Mouse (Mus musculus) urinary bladder, postnatal 25 days (tissue): Measurements from ENCODE around the gene Rerg.

ENCODE experiments used
- DNase-seq: peaks from one replicate; pipeline ENCODE4 v3.0.0; 2022; ENCODE audit warnings: low spot score

The Rerg gene

DNA sequence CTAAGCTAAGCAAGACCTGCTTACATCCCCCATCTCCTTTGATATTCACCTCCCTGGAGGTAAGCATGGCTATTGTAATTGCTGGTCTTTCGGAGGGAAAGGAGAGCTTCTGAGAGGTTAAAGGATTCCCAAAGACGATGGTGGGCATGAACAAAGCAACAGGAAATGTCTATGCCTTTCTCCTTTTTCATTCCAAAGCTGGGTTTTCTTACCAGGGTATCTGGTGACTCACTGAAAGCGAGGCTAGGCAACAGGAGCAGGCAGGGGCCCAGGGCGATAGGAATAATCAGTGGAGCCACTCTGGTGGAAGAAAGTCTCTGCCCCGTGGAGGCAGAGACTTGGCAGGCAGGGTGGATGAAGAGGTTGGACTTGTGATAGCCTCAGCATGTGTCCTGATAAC, at the start of gene Rerg:
Gene Rerg, minus strand, starts transcription at position 272 of the 400 bp plus-strand sequence.
- no peak for DNase-seq

DNA sequence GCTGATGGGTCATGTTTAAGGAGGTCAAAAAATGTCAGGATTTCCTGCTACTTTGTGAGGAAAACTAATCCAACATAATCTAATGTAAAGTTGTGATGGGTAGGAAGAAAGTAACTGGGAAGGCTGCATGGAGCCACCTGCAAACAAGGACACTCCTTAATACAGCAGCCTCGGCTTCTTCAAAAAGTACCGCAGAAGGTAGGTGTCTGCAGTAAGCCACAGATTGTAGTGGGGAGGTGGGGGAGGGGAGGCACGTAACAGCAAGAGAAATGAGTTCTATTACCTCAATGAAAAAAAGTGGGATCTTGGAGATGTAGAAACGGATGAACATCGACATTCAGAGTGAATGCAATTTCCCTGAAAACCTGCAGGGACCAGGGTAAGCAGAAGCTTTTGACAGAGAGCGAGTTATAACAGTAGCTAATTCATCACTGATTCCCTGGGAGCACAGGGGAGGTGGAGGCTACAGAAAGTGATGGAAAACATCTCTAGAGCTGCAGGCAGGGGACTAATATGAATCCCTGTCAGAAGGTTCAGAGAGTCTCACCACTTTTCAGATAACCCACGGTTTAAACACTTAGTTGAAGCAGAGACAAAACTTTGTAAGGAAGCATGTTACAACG, 47.7 kb upstream of the Rerg start:
- DNase-seq = no peak

DNA sequence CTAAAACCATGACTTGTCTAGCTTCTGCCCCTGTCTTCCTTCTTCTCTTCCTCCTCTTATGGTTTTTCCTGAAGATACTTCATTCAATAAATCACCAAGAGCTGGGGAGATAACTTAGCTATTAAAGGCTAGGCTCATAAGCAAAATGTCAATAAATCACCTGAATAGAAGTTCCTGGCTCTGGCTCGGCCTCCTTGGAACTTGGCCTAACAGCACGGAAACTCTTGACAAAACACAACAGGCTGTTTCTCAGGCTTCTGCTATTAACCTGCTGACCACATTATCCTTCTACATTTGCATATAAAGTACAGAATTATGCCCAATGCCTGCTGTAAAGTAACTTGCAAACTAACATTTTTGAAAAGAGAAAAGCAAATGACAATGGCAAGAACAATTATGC, 41.1 kb upstream of the Rerg start:
- DNase-seq = no peak

- DNase-seq = no peak
Measured at GRCm38 (mm10) chr6:137210991-137211390, 40.7 kb upstream of the Rerg start.

GRCm38 (mm10) chr6:137209992-137210391, 39.7 kb upstream of the Rerg start:
- DNase-seq = peak; percentile 17

GRCm38 (mm10) chr6:137207126-137207525, 36.8 kb upstream of the Rerg start:
- no peak for DNase-seq

DNA sequence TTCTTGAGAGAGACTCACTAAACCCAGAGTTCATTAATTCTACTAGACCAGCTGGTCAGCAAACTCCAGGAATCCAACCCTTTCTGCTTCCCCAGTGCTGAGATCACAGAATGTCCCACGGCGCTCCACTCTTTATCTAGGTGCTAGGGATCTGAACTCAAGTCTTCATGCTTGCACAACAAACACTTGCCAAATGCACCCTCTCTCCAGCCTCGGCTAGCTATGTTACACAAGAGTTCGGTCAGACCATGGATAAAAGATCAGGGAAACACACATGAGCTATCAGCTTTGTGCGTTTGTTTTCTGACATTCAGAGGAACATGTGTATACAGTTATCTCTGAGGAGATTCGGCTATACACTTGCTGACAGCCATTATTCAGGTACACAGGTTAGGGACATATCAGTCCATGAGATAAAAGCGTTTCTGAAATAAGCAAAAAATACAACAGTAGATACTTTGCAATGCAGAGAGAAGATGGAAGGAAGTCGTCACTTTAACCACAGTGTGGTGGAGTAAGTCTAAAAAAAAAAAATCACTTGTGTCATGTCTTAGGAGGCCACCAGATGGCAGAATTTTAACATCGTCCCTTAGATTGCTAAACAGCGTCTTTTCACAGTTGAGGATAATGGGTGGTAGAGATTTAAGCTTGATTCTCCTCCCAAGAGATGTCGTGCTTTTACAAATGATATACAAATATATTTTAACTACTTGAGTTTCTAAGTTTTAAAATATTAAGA, 35.5 kb upstream of the Rerg start:
- no peak for DNase-seq

DNA sequence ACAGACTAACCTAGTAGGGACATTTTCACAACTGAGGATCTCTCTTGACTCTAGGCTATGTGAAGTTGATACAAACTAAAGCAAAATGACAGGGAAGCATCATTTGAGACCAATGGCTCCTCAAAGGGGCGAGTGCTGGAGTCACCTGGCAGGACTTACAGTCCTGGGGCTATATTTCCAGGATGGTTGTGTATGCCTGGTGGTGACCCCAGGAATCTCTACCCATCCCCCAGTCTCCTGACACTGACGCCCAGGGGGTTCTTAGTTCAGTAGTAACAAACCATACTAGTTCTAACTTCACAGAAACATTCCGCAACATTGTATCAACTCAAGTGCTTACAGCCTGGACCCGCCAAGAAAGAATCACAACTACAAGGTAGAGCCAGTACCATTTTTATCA, 32.4 kb upstream of the Rerg start:
- no peak for DNase-seq

- DNase-seq = no peak
Measured at GRCm38 (mm10) chr6:137201578-137201977, 31.3 kb upstream of the Rerg start.

DNA sequence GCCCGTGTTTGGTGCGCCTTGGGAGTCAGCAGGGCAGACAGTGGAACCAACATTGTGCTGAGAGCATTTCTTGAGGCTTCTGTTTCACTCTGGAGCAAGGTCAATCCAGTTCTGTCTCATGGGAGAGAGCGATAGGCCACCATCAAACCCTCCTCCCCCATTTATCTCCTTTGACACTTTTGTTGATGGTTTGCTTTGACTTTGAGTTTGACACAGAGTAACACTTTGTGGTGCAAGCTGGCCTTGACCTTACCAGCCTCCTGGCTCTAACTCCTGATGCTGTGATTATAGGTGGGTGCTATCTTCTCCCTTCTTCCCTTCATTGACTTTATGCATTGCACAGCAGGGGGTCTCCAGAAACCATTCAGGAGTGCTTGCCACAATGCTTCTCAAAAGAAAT, 30.9 kb upstream of the Rerg start:
- no peak for DNase-seq

- DNase-seq = no peak
Measured at GRCm38 (mm10) chr6:137192063-137192462, 21.8 kb upstream of the Rerg start.

DNA sequence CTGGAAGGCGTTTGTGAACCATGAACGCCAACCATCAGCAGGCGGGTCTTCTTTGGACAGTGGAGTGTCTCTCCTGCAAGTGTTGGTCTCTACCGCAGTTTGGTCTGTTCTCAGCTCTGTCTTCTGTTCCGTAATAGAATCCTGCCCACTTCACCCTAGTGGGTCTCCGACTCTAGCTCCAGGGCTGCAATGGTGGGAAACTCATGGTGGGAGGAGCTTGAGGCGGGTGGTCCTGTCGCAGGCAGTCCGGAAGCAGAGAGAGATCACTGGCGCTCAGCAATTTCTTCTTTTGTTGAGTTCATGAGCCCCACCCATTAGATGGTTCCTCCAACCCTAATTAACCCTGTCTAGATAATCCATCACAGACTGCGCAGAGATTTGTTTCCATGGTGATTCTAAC, 20.7 kb upstream of the Rerg start:
- no peak for DNase-seq

DNA sequence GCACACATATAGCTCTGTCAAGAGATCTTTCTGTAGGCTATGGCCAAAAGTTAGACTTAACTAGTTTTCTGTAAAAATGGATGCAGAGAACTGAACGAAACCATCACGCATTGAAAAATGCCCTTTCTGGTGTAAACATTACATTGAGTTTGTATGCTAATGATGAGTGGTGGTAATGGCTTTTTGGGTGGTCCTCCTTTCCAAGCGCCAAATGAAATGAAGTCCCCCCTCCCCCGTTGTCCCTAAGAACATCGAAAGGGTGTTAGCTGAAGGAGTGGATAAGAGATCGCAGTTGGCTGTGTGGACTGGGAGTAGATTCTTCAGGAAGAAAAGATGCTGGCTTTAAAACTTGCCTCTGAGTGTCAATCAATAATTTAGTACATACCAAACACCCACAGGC, 20.3 kb upstream of the Rerg start:
- no peak for DNase-seq

DNA sequence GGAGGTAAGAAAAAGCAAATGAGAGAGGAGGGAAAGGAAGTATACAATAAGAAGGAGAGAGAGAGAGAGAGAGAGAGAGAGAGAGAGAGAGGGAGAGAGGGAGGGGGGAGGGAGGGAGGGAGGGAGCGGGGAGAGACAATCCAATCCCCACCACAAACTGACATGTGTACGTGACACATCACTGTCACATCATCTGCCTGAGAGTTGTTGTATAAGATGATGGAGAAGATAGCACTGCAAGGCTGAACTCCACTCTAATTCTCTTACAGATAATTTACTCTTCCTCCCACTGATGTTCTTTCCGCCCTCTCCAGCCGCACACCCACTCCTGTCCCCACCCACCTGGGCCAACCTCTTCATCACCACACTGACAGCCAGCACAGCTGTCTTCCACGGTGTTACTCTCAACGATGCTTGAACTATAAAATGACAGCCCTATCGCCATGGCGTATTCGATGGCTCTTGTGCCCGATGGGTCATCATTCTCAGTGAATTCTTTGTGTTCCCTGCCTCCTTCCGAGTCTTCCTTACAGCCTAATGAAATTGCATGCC, 18.2 kb upstream of the Rerg start:
- no peak for DNase-seq

DNA sequence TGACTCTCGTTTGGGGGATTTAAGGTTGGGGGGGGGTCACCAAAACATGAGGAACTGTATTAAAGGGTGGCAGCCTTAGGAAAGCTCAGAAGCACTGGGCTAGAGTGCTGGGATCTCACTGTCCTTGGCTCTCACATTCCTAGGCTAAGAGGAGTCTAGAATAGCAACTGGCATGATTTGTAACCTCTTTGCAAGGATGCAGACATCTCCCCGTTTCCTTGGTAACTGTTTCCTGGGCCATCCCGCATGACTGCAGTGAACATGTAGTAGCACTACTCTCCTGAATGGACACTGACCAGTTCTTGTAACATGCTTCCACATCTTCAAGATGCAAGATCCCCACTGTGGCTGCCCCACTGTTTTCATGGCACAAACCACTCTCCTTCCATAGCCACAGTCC, 17.1 kb upstream of the Rerg start:
- DNase-seq = no peak

- no peak for DNase-seq
Measured at GRCm38 (mm10) chr6:137180636-137181035, 10.3 kb upstream of the Rerg start.

GRCm38 (mm10) chr6:137180115-137180514, 9.8 kb upstream of the Rerg start:
- no peak for DNase-seq

DNA sequence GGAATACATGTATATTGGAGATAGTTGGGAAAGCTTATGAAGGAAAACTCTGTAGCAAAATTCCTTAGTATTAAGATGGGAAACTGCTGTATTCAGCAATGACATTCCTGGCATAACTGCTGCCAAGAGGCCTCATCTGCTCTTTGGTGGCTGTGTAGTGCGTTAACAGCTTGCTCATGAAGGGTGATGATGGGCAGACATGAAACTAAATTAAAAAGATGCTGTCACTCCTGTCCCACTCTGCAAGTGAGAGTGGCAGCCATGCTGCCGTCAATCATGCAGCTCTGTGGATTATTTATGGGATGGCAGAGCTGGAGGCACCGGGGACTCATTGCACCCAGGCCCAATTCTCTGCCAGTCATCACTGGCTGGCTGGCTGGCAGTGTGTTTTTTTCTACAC, 8.7 kb upstream of the Rerg start:
- no peak for DNase-seq

DNA sequence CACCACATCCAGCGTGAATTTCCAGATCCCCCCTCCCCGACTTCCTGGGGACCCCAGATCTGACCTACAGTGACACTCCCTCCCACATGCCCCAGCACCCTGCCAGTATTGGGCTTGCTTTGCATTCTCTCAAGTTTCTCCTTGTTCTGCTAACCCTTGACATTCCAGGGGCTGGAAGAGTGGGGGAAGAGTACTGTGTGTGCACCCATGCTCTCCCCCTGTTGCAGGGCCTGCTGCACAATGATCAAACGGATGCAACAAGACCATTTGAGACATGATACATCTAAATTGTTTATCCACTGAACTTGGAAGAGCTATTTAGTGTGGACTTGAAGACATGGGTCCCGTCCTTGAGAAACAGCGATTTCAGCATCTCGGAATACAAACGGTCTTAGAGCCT, 349 bp upstream of the Rerg start:
- no peak for DNase-seq

DNA sequence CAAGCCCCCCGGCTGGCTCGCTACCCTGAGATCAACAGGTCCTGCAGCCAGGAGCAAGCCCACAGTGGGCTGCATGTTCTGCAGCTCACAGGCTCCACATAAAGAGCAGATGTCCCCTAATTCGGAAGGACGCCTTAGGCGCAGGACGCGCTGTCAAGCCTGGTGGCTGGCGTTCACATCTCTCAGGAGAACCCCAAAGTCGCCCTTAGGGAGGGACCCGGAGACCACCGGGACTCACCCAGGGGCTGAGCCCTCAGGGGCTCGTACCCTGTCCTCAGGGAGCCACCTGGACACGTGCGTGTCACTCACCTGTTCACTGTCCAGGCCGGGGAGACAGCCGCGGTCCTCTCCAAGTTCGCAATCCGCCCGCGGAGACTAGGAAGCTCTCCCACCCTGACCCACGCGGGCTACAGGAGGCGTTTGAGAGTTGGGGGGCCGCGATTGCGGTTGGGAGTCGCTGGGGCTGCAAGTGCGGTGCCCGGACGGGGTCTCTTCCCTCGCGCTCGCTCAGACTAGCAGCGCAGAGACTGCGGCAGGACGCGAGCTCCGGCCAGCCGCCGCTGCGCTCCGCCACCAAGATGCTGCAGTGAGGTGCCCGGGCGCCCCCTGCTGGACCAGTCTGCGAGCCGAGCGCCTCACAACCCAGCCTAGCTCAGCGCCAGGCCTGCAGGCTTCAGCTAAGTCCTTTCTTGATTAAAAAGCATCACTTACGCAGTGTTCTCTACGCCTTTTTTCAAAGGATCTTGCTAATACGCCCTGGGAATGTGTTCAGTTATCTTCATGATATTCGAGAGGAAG, 927 bp downstream of the Rerg start:
- peak; percentile 97 for DNase-seq

DNA sequence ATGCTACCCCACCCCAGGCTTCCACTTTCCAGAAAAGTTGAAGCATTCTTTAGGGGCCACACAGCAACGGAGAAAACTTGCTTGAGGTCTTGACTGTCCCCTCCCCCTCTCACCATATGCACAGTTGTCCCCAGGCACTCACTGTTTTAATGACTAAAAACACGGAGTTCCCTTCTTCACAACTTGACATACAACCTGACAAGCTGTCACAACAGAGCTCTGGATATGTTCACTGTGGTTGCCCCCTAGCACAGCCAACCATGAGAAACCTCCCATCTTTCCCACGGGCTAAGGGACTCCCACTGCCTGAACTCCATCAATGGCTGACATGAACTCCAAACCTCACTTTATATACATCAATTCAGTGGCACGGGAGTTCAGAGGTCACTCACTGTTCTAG, 3.5 kb downstream of the Rerg start:
- DNase-seq = no peak

DNA sequence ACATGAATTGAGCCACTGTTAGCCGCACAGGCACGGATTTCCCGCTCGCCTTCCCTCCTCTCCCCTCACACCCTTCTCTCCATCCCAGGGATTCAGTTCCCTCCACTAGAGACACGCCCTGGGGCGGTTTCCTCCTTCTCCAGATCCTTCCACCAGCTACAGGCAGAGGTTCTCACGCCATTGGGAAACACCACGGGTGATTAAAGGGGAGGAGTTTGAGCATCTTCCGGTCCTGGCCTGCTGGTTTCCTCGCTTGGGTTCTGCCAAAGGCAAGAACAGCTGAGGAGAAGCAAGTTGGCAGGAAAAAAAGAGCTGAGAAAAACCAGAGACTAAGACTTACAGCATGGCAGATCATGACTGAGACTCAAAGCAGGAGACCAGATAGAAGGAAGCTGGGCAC, 6.7 kb downstream of the Rerg start:
- DNase-seq = no peak

- no peak for DNase-seq
Measured at GRCm38 (mm10) chr6:137163061-137163460, 7.2 kb downstream of the Rerg start.
